9 mouse cellular contexts compared by ENCODE assay signal in genomic region chr5:114139175-114139574, GRCm38 (mm10). TPM values are rescaled to one million over a fixed set of nuclear protein-coding genes. Genes with fewer than 3 reads are reported as not detected.
DNase-seq lines count a peak whose midpoint lies in the region; ATAC-seq and TF ChIP-seq lines count a peak whose summit lies in the region.
"Had no signal": no experiment of that assay in that cellular context is flagged by ENCODE, and none has a peak within 500 bp of the region (broad histone marks: within the 10 kb centered on the region; RNA-seq: fewer than 3 reads in every experiment).

No protein-coding gene starts in this region.

- H3K27ac ChIP-seq in lung, embryonic 14.5 days (ENCODE audit: low read depth) = peak overlapping the region; percentile 56; the same call in 1 of the 2 replicates

- no peak overlapping the region for H3K4me2 ChIP-seq in lung, embryonic 14.5 days

- H3K4me1 ChIP-seq in lung, embryonic 14.5 days (ENCODE audit: insufficient read depth) = peaks cover 5% of the 10 kb centered on the region; the same call in 1 of the 2 replicates

- DNase-seq in spleen, postnatal 36 days (ENCODE audit: low spot score in 2 of 2) = peak; percentile 19 to 30
- DNase-seq in spleen, adult 18-20 months = no peak
- DNase-seq in frontal cortex, adult 2 months (ENCODE audit: extremely low spot score in 1 of 2, low spot score in 1 of 2) = peak; percentile 75 to 81
- peak; percentile 84 for DNase-seq in heart, postnatal 25 days (ENCODE audit: low spot score)
- peak; percentile 84 to 91 for DNase-seq in kidney, postnatal 4 days
- peak; percentile 92 for DNase-seq in lung, embryonic 14.5 days
- peak; percentile 67 for DNase-seq in retina, postnatal 7 days (ENCODE audit: low read depth, low spot score)

- peak; percentile 85 for ATAC-seq in lung, embryonic 14.5 days (ENCODE audit: insufficient read depth)
- ATAC-seq in CD4-positive, CD25-positive, alpha-beta regulatory T cell, adult 4 months = no peak

- intact Hi-C loops in heart, postnatal 25 days (cut with DNase I) = loop anchor here (5.0 kb wide), 1 partner anchor 38 kb away; no protein-coding TSS in a partner anchor

- TF ChIP-seq CTCF in lung, embryonic 14.5 days (IDR thresholded peaks at IDR 0.05; ENCODE audit: low read depth) = no peak

- H3K4me3 ChIP-seq in lung, embryonic 14.5 days (ENCODE audit: low read depth, low read length) = no peak overlapping the region

- no peaks in the 10 kb centered on the region for H3K27me3 ChIP-seq in lung, embryonic 14.5 days (ENCODE audit: insufficient read depth, low read length)

- peaks cover 35% of the 10 kb centered on the region for H3K36me3 ChIP-seq in lung, embryonic 14.5 days (ENCODE audit: insufficient read depth)

- no peak overlapping the region for H3K9ac ChIP-seq in lung, embryonic 14.5 days

- WGBS in lung, embryonic 14.5 days = 40% methylated on average over 9 of the region's 9 CpGs

- H3K9me3 ChIP-seq in lung, embryonic 14.5 days (ENCODE audit: low read depth, low read length) = no peaks in the 10 kb centered on the region

RNA-seq across cellular contexts. Expression of gene Acacb, which starts 7.2 kb away (rescaled TPM):
- polyA plus RNA-seq in frontal cortex, adult 2 months (2012; rRNA removed) = 3.3 and 3.7 TPM in 2 replicates
- 100 to 1,000 TPM; 182 to 193 TPM for total RNA-seq in heart, postnatal 25 days (2021)
- polyA plus RNA-seq in lung, embryonic 14.5 days (2014; fragmentation: Nextera tagmentation; extraction: Ambion mirVana) = 1.7 and 2.3 TPM in 2 replicates
- polyA plus RNA-seq in CD4-positive, CD25-positive, alpha-beta regulatory T cell, adult 4 months (2017; shearing (Covaris generic)) = under 1 TPM; 0.24 to 0.62 TPM

RNA-seq across cellular contexts. Expression of gene Ung, which starts 9.0 kb away (rescaled TPM):
- polyA plus RNA-seq in frontal cortex, adult 2 months (2012; rRNA removed) = 5.4 and 5.9 TPM in 2 replicates
- total RNA-seq in heart, postnatal 25 days (2021) = 10 to 100 TPM; 29.7 to 32.3 TPM
- polyA plus RNA-seq in lung, embryonic 14.5 days (2014; fragmentation: Nextera tagmentation; extraction: Ambion mirVana) = 44.0 and 44.2 TPM in 2 replicates
- 1 to 10 TPM; 3.7 to 9.2 TPM for polyA plus RNA-seq in CD4-positive, CD25-positive, alpha-beta regulatory T cell, adult 4 months (2017; shearing (Covaris generic))

RNA-seq across cellular contexts. Expression of gene Alkbh2, which starts 11.2 kb away (rescaled TPM):
- 8.7 and 10.0 TPM in 2 replicates for polyA plus RNA-seq in frontal cortex, adult 2 months (2012; rRNA removed)
- total RNA-seq in heart, postnatal 25 days (2021) = 1 to 10 TPM in 1 of 2 experiments, under 1 TPM in 1; 0.83 to 1.4 TPM
- polyA plus RNA-seq in lung, embryonic 14.5 days (2014; fragmentation: Nextera tagmentation; extraction: Ambion mirVana) = 8.9 and 11.3 TPM in 2 replicates
- polyA plus RNA-seq in CD4-positive, CD25-positive, alpha-beta regulatory T cell, adult 4 months (2017; shearing (Covaris generic)) = 1 to 10 TPM; 3.8 to 6.6 TPM

RNA-seq across cellular contexts. Expression of gene Svop, which starts 47.8 kb away (rescaled TPM):
- 105 and 113 TPM in 2 replicates for polyA plus RNA-seq in frontal cortex, adult 2 months (2012; rRNA removed)
- not detected for total RNA-seq in heart, postnatal 25 days (2021)
- 0.11 and 0.22 TPM in 2 replicates for polyA plus RNA-seq in lung, embryonic 14.5 days (2014; fragmentation: Nextera tagmentation; extraction: Ambion mirVana)
- not detected for polyA plus RNA-seq in CD4-positive, CD25-positive, alpha-beta regulatory T cell, adult 4 months (2017; shearing (Covaris generic))
- total RNA-seq: gastrocnemius, adult 8-10 months had no signal

Comparison
In these comparisons a context has a peak if more than half of its experiments do, and no peak if none do; other contexts are left out.
1. DNase-seq: peak in spleen, postnatal 36 days (2 of 2), frontal cortex, adult 2 months (2 of 2), heart, postnatal 25 days (single experiment), kidney, postnatal 4 days (2 of 2), lung, embryonic 14.5 days (single experiment) and retina, postnatal 7 days (single experiment); none in spleen, adult 18-20 months (0 of 2).